14 mouse cellular contexts compared by ENCODE assay signal in genomic region chr6:95202978-95203377, GRCm38 (mm10).
DNase-seq lines count a peak whose midpoint lies in the region; ATAC-seq lines count a peak whose summit lies in the region.
"Had no signal": no experiment of that assay in that cellular context is flagged by ENCODE, and none has a peak within 500 bp of the region (broad histone marks: within the 10 kb centered on the region; RNA-seq: fewer than 3 reads in every experiment).

No protein-coding gene starts in this region.

- H3K36me3 ChIP-seq in forebrain, embryonic 11.5 days (ENCODE audit: control insufficient read depth, insufficient read depth, low read length), result no peaks in the 10 kb centered on the region
- no peaks in the 10 kb centered on the region for H3K36me3 ChIP-seq in hindbrain, embryonic 12.5 days
- no peaks in the 10 kb centered on the region for H3K36me3 ChIP-seq in midbrain, embryonic 11.5 days (ENCODE audit: control insufficient read depth, insufficient read depth, low read length)
- H3K36me3 ChIP-seq: heart, embryonic 15.5 days; intestine, embryonic 15.5 days had no signal

- DNase-seq in forebrain, embryonic 11.5 days (ENCODE audit: low spot score), result peak; percentile 56
- peak; percentile 91 for DNase-seq in midbrain, embryonic 11.5 days (ENCODE audit: low spot score, missing footprints)
- DNase-seq in retina, postnatal 1 day, result peak; percentile 71
- no peak for DNase-seq in adrenal gland, postnatal 14 days
- no peak for DNase-seq in layer of hippocampus, adult 8-10 months (ENCODE audit: low spot score in 2 of 2)
- DNase-seq: cerebellum, adult 9-10 months; lung, adult 2 months; spleen, adult 18-20 months had no signal

- H3K9me3 ChIP-seq in forebrain, embryonic 11.5 days (ENCODE audit: control insufficient read depth, low read length), result no peaks in the 10 kb centered on the region
- no peaks in the 10 kb centered on the region for H3K9me3 ChIP-seq in hindbrain, embryonic 12.5 days (replicated peaks)
- no peaks in the 10 kb centered on the region for H3K9me3 ChIP-seq in midbrain, embryonic 11.5 days (ENCODE audit: control insufficient read depth, low read length)
- H3K9me3 ChIP-seq: heart, embryonic 15.5 days; intestine, embryonic 15.5 days; megakaryocyte, embryonic 14.5 days had no signal

- peak overlapping the region; percentile 37 for H3K4me2 ChIP-seq in forebrain, embryonic 11.5 days (ENCODE audit: low read depth, low read length, severe bottlenecking)
- peak overlapping the region; percentile 38 for H3K4me2 ChIP-seq in hindbrain, embryonic 12.5 days (replicated peaks)
- peak overlapping the region; percentile 16 for H3K4me2 ChIP-seq in midbrain, embryonic 11.5 days
- H3K4me2 ChIP-seq: heart, embryonic 15.5 days; intestine, embryonic 15.5 days had no signal

- ATAC-seq in forebrain, embryonic 11.5 days (replicated peaks; ENCODE audit: low FRiP score), result peak; percentile 89
- peak; percentile 83 for ATAC-seq in hindbrain, embryonic 12.5 days (ENCODE audit: low FRiP score)
- ATAC-seq in midbrain, embryonic 11.5 days (ENCODE audit: low FRiP score), result peak; percentile 90
- ATAC-seq in CD4-positive, CD25-positive, alpha-beta regulatory T cell, adult 4 months, result no peak

- peaks cover 8% of the 10 kb centered on the region for H3K4me1 ChIP-seq in forebrain, embryonic 11.5 days (replicated peaks; ENCODE audit: control insufficient read depth, insufficient read depth, low read length)
- peaks cover 25% of the 10 kb centered on the region for H3K4me1 ChIP-seq in hindbrain, embryonic 12.5 days
- peaks cover 22% of the 10 kb centered on the region for H3K4me1 ChIP-seq in midbrain, embryonic 11.5 days (ENCODE audit: control insufficient read depth, insufficient read depth, low read length)
- H3K4me1 ChIP-seq: heart, embryonic 15.5 days; intestine, embryonic 15.5 days; megakaryocyte, embryonic 14.5 days had no signal

- no peak overlapping the region for H3K4me3 ChIP-seq in forebrain, embryonic 11.5 days (ENCODE audit: low read depth, low read length)
- H3K4me3 ChIP-seq in hindbrain, embryonic 12.5 days, result peak overlapping the region; percentile 11
- H3K4me3 ChIP-seq in midbrain, embryonic 11.5 days (ENCODE audit: low read depth, low read length), result no peak overlapping the region
- H3K4me3 ChIP-seq: erythroblast, embryonic 14.5 days; heart, embryonic 15.5 days; intestine, embryonic 15.5 days; megakaryocyte, embryonic 14.5 days had no signal

- H3K9ac ChIP-seq in forebrain, embryonic 11.5 days (ENCODE audit: low read length), result no peak overlapping the region
- H3K9ac ChIP-seq in hindbrain, embryonic 12.5 days, result peak overlapping the region; percentile 8; the same call in 1 of the 2 replicates
- H3K9ac ChIP-seq in midbrain, embryonic 11.5 days (ENCODE audit: low read length), result no peak overlapping the region
- H3K9ac ChIP-seq: heart, embryonic 15.5 days; intestine, embryonic 15.5 days had no signal

- 19% methylated on average over 9 of the region's 9 CpGs for WGBS in forebrain, embryonic 11.5 days
- WGBS in hindbrain, embryonic 12.5 days, result 29% methylated on average over 9 of the region's 9 CpGs
- WGBS in midbrain, embryonic 11.5 days, result 37% methylated on average over 9 of the region's 9 CpGs

- peak overlapping the region; percentile 71; the same call in 1 of the 2 replicates for H3K27ac ChIP-seq in forebrain, embryonic 11.5 days (ENCODE audit: low read depth, low read length)
- H3K27ac ChIP-seq in hindbrain, embryonic 12.5 days, result peak overlapping the region; percentile 84
- H3K27ac ChIP-seq in midbrain, embryonic 11.5 days (ENCODE audit: low read depth, low read length), result peak overlapping the region; percentile 21; the same call in 1 of the 2 replicates
- H3K27ac ChIP-seq: heart, embryonic 15.5 days; intestine, embryonic 15.5 days had no signal

- H3K27me3 ChIP-seq in forebrain, embryonic 11.5 days (ENCODE audit: control insufficient read depth, insufficient read depth, low read length), result no peaks in the 10 kb centered on the region; the same call in 1 of the 2 replicates
- no peaks in the 10 kb centered on the region for H3K27me3 ChIP-seq in hindbrain, embryonic 12.5 days
- peaks cover 20% of the 10 kb centered on the region for H3K27me3 ChIP-seq in midbrain, embryonic 11.5 days (ENCODE audit: control insufficient read depth, insufficient read depth, low read length)
- H3K27me3 ChIP-seq: heart, embryonic 15.5 days; intestine, embryonic 15.5 days; megakaryocyte, embryonic 14.5 days had no signal

Comparison
In these comparisons a context has a peak if more than half of its experiments do, and no peak if none do; other contexts are left out.
1. DNase-seq: peak in forebrain, embryonic 11.5 days (single experiment), midbrain, embryonic 11.5 days (single experiment) and retina, postnatal 1 day (single experiment); none in adrenal gland, postnatal 14 days (single experiment) and layer of hippocampus, adult 8-10 months (0 of 2).
2. H3K27ac ChIP-seq: peak in every context shown above with its lines; median percentile 84 in hindbrain, embryonic 12.5 days; 71 in forebrain, embryonic 11.5 days; 21 in midbrain, embryonic 11.5 days.
3. Peak in every context shown above with its lines, with median percentiles within 50 percentile points of each other: H3K4me2 ChIP-seq.